ENCODE assay signal across 8 mouse cellular contexts in genomic region chr2:37925413-37926132, GRCm38 (mm10).
DNase-seq lines count a peak whose midpoint lies in the region; ATAC-seq and TF ChIP-seq lines count a peak whose summit lies in the region.

No protein-coding gene starts in this region.

- TF ChIP-seq POLR2A in bone marrow, adult 2 months (IDR thresholded peaks at IDR 0.05; ENCODE audit: borderline replicate concordance, control insufficient read depth, low read depth, low read length) = no peak

- ATAC-seq in midbrain, embryonic 12.5 days (ENCODE audit: low FRiP score, low read depth) = peak; percentile 54; the same call in 1 of the 2 replicates
- ATAC-seq in midbrain, embryonic 11.5 days (ENCODE audit: low FRiP score) = no peak
- peak; percentile 62; the same call in 1 of the 2 replicates for ATAC-seq in forebrain, embryonic 14.5 days
- no peak for ATAC-seq in limb, embryonic 13.5 days (ENCODE audit: low FRiP score, low read depth)

- H3K27me3 ChIP-seq in midbrain, embryonic 12.5 days = peaks cover 62% of the 10 kb centered on the region
- peaks cover 14% of the 10 kb centered on the region; the same call in 1 of the 2 replicates for H3K27me3 ChIP-seq in midbrain, embryonic 11.5 days (ENCODE audit: control insufficient read depth, insufficient read depth, low read length)
- no peaks in the 10 kb centered on the region for H3K27me3 ChIP-seq in forebrain, embryonic 14.5 days (replicated peaks; ENCODE audit: control insufficient read depth, insufficient read depth, low read length)
- H3K27me3 ChIP-seq in limb, embryonic 13.5 days = no peaks in the 10 kb centered on the region
- H3K27me3 ChIP-seq in splenic B cell, adult 2 months (ENCODE audit: control insufficient read depth, insufficient read depth, low read length, poor library complexity, severe bottlenecking) = no peaks in the 10 kb centered on the region

- H3K36me3 ChIP-seq in midbrain, embryonic 12.5 days = no peaks in the 10 kb centered on the region
- no peaks in the 10 kb centered on the region for H3K36me3 ChIP-seq in midbrain, embryonic 11.5 days (ENCODE audit: control insufficient read depth, insufficient read depth, low read length)
- no peaks in the 10 kb centered on the region for H3K36me3 ChIP-seq in forebrain, embryonic 14.5 days (ENCODE audit: control insufficient read depth, insufficient read depth, low read length)
- no peaks in the 10 kb centered on the region for H3K36me3 ChIP-seq in limb, embryonic 13.5 days
- no peaks in the 10 kb centered on the region for H3K36me3 ChIP-seq in splenic B cell, adult 2 months (ENCODE audit: control insufficient read depth, insufficient read depth, low read length, poor library complexity, severe bottlenecking)

- TF ChIP-seq CTCF in bone marrow, adult 2 months (IDR thresholded peaks at IDR 0.05; ENCODE audit: control insufficient read depth, insufficient read depth, low read length) = peak; percentile 31

- no peak overlapping the region for H3K4me2 ChIP-seq in midbrain, embryonic 12.5 days (replicated peaks)
- H3K4me2 ChIP-seq in midbrain, embryonic 11.5 days = no peak overlapping the region
- H3K4me2 ChIP-seq in forebrain, embryonic 14.5 days (ENCODE audit: low read length) = no peak overlapping the region
- H3K4me2 ChIP-seq in limb, embryonic 13.5 days (replicated peaks) = no peak overlapping the region

- 30% methylated on average over 6 of the region's 6 CpGs for WGBS in midbrain, embryonic 12.5 days
- 24% methylated on average over 6 of the region's 6 CpGs for WGBS in midbrain, embryonic 11.5 days
- 52% methylated on average over 6 of the region's 6 CpGs for WGBS in bone marrow, adult 2 months
- WGBS in forebrain, embryonic 14.5 days = 13% methylated on average over 6 of the region's 6 CpGs
- 34% methylated on average over 6 of the region's 6 CpGs for WGBS in limb, embryonic 13.5 days

- no peak overlapping the region for H3K27ac ChIP-seq in midbrain, embryonic 12.5 days (replicated peaks)
- H3K27ac ChIP-seq in midbrain, embryonic 11.5 days (ENCODE audit: low read depth, low read length) = no peak overlapping the region
- no peak overlapping the region for H3K27ac ChIP-seq in bone marrow, adult 2 months (ENCODE audit: control insufficient read depth, insufficient read depth, low read depth, low read length, poor library complexity)
- no peak overlapping the region for H3K27ac ChIP-seq in forebrain, embryonic 14.5 days (ENCODE audit: low read depth, low read length)
- no peak overlapping the region for H3K27ac ChIP-seq in limb, embryonic 13.5 days

- DNase-seq in adrenal gland, postnatal 14 days = peak; percentile 42
- no peak for DNase-seq in adrenal gland, adult 2 months
- no peak for DNase-seq in midbrain, embryonic 11.5 days (ENCODE audit: low spot score, missing footprints)
- DNase-seq in forebrain, embryonic 14.5 days (ENCODE audit: low spot score) = peak; percentile 81
- DNase-seq in splenic B cell, adult 2 months (ENCODE audit: low read depth, low spot score) = peak; percentile 55

- H3K9me3 ChIP-seq in midbrain, embryonic 12.5 days = no peaks in the 10 kb centered on the region
- H3K9me3 ChIP-seq in midbrain, embryonic 11.5 days (ENCODE audit: control insufficient read depth, low read length) = no peaks in the 10 kb centered on the region
- no peaks in the 10 kb centered on the region for H3K9me3 ChIP-seq in forebrain, embryonic 14.5 days (replicated peaks; ENCODE audit: control insufficient read depth, low read length)
- no peaks in the 10 kb centered on the region for H3K9me3 ChIP-seq in limb, embryonic 13.5 days

- H3K4me1 ChIP-seq in midbrain, embryonic 12.5 days = peaks cover 12% of the 10 kb centered on the region
- peaks cover 3% of the 10 kb centered on the region for H3K4me1 ChIP-seq in midbrain, embryonic 11.5 days (ENCODE audit: control insufficient read depth, insufficient read depth, low read length)
- H3K4me1 ChIP-seq in bone marrow, adult 2 months (ENCODE audit: control insufficient read depth, insufficient read depth, low read length) = no peaks in the 10 kb centered on the region
- H3K4me1 ChIP-seq in forebrain, embryonic 14.5 days (ENCODE audit: control insufficient read depth, insufficient read depth, low read length) = peaks cover 7% of the 10 kb centered on the region
- H3K4me1 ChIP-seq in limb, embryonic 13.5 days = peaks cover 14% of the 10 kb centered on the region

- H3K9ac ChIP-seq in midbrain, embryonic 12.5 days (replicated peaks) = no peak overlapping the region
- H3K9ac ChIP-seq in midbrain, embryonic 11.5 days (ENCODE audit: low read length) = no peak overlapping the region
- H3K9ac ChIP-seq in forebrain, embryonic 14.5 days (ENCODE audit: low read length) = no peak overlapping the region
- H3K9ac ChIP-seq in limb, embryonic 13.5 days = peak overlapping the region; percentile 19; the same call in 1 of the 2 replicates

- no peak overlapping the region for H3K4me3 ChIP-seq in midbrain, embryonic 12.5 days
- no peak overlapping the region for H3K4me3 ChIP-seq in midbrain, embryonic 11.5 days (ENCODE audit: low read depth, low read length)
- no peak overlapping the region for H3K4me3 ChIP-seq in bone marrow, adult 2 months (replicated peaks; ENCODE audit: control insufficient read depth, low read depth, low read length)
- no peak overlapping the region for H3K4me3 ChIP-seq in forebrain, embryonic 14.5 days (ENCODE audit: low read depth, low read length)
- no peak overlapping the region for H3K4me3 ChIP-seq in limb, embryonic 13.5 days

Comparison
In these comparisons a context has a peak if more than half of its experiments do, and no peak if none do; other contexts are left out.
1. DNase-seq: peak in adrenal gland, postnatal 14 days (single experiment), forebrain, embryonic 14.5 days (single experiment) and splenic B cell, adult 2 months (single experiment); none in adrenal gland, adult 2 months (single experiment) and midbrain, embryonic 11.5 days (single experiment).
2. ATAC-seq: peak in midbrain, embryonic 12.5 days (single experiment) and forebrain, embryonic 14.5 days (single experiment); none in midbrain, embryonic 11.5 days (single experiment) and limb, embryonic 13.5 days (single experiment).